ENCODE assay signal across 16 mouse cellular contexts in the genomic region with DNA sequence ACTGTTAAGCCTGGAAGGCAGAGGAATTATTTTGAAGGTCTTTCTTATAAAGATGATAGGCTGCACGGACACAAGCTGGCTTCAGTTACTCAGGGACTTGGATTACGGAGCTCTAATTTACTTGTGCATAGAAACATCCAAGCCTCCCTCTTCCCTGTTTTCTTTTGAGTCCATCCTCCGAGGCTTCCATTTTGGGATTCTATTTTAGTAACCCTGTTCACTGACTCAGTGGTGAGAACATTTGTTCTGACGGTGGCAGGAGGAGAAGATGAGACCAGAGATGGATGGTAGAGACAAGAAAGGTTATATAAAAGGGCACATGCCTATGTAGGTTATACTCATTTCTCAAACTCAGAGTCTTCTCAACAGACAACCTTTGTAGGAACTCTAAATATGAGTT.
"Had no signal": no experiment of that assay in that cellular context is flagged by ENCODE, and none has a peak within 500 bp of the region (broad histone marks: within the 10 kb centered on the region; RNA-seq: fewer than 3 reads in every experiment).

No protein-coding gene starts in this region.

- H3K4me2 ChIP-seq: neural tube, embryonic 12.5 days; neural tube, embryonic 13.5 days; neural tube, embryonic 15.5 days; stomach, embryonic 15.5 days had no signal

- H3K4me1 ChIP-seq: neural tube, embryonic 12.5 days; stomach, embryonic 15.5 days had no signal

- DNase-seq: retina, postnatal 1 day; right cerebral cortex, postnatal 14 days; right cerebral cortex, postnatal 25 days; right cerebral cortex, postnatal 4 days; spleen, adult 18-20 months; thymus, adult 18-20 months; thymus, adult 2 months; thymus, postnatal 14 days; thymus, postnatal 25 days; thymus, postnatal 36 days; thymus, postnatal 4 days had no signal

- H3K27ac ChIP-seq: neural tube, embryonic 12.5 days; neural tube, embryonic 13.5 days; neural tube, embryonic 15.5 days; stomach, embryonic 15.5 days; stomach, postnatal 0 days had no signal

- H3K27me3 ChIP-seq: neural tube, embryonic 12.5 days; neural tube, embryonic 13.5 days; neural tube, embryonic 15.5 days; stomach, embryonic 15.5 days had no signal

- H3K9ac ChIP-seq: neural tube, embryonic 12.5 days; neural tube, embryonic 13.5 days; neural tube, embryonic 15.5 days; stomach, embryonic 15.5 days had no signal

- H3K4me3 ChIP-seq: neural tube, embryonic 12.5 days; neural tube, embryonic 13.5 days; neural tube, embryonic 15.5 days; stomach, embryonic 15.5 days had no signal

- H3K9me3 ChIP-seq: neural tube, embryonic 12.5 days; neural tube, embryonic 13.5 days; neural tube, embryonic 15.5 days; stomach, embryonic 15.5 days had no signal

- H3K36me3 ChIP-seq: neural tube, embryonic 12.5 days; neural tube, embryonic 13.5 days; neural tube, embryonic 15.5 days; stomach, embryonic 15.5 days had no signal
